Mouse (Mus musculus): Measurements from ENCODE around the gene Dicer1. TPM values are rescaled to one million over a fixed set of nuclear protein-coding genes. Genes with fewer than 3 reads are reported as not detected.

The Dicer1 gene
- polyA plus RNA-seq (2014; fragmentation: Illumina TruSeq; extraction: RNeasy Lipid Tissue Mini Kit (QIAGEN cat#74804); ENCODE audit: insufficient read depth, low read depth, low replicate concordance): 7.0 TPM

GRCm38 (mm10) chr12:104751814-104752765, at the start of gene Dicer1:
Dicer1 (minus strand) TSS chr12:104751952.

Other genes with a start within 250 kb of the Dicer1 start
- 1.8 TPM for gene Clmn, start 113.1 kb upstream of the Dicer1 start, polyA plus RNA-seq (2014; fragmentation: Illumina TruSeq; extraction: RNeasy Lipid Tissue Mini Kit (QIAGEN cat#74804); ENCODE audit: insufficient read depth, low read depth, low replicate concordance)

All from lung, adult 10 weeks (tissue).